Mouse (Mus musculus) T-helper 1 cell (primary cell): ENCODE measurements at regions not wholly inside any gene's neighbourhood (a gene's known extent, or its start where the extent isn't known, plus 50 kb on each side); places are given as distances from the start of the nearest gene placed in this dataset.
"Not testable (repeated sequence)": the region's sequence is repeated elsewhere in the genome, so short reads cannot be mapped to it uniquely, and the experiment has no call there.

Source experiments
- in situ Hi-C: fragments of 300-600 bp; cut with MboI, MseI; formaldehyde crosslinking; loops from one replicate; pipeline ENCODE4 v1.15.1; 2025; ENCODE audit warnings: high pct_unique_total_duplicates

DNA sequence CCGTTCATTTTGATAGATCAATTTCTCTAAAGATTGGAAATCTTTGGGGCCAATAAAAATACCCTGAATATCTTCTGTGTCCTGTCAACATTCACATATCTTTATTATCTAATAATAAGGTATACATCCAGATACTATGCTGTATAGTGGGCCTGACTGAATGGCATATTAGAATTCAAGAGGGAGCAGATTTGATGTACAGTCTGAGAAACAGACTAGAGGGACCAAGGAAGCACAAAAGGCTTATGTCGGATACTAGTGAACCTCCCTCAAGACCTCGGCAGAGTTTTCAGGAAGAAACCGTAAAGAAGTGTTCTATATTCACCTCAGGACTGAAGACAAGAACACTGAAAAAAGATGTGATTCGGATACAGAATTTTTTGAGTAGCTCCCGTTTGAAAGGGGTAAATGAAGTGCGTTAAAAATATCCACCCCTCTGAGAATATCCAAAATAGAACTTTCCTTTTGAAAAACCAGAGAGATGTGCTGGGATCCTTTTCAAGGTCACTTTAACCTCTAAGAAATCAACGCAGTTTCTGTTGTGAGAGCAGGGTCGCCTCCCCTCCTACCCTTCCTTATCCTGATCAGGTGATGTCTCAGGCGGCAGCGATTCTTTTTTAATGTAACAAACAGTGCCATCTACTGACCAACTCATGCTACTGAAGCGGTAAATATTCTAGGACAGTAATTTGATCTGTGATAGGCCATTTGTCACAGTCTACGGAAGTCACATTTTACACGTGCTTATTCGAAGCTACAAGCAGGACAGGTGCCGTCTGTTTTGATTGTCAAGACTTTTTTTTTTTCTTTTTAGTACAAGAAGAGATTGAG, 485.1 kb upstream of the Hsf2 start:
- in situ Hi-C loops, result loop anchor here (5.0 kb wide), 1 partner anchor 634 kb away; no protein-coding TSS in a partner anchor

DNA sequence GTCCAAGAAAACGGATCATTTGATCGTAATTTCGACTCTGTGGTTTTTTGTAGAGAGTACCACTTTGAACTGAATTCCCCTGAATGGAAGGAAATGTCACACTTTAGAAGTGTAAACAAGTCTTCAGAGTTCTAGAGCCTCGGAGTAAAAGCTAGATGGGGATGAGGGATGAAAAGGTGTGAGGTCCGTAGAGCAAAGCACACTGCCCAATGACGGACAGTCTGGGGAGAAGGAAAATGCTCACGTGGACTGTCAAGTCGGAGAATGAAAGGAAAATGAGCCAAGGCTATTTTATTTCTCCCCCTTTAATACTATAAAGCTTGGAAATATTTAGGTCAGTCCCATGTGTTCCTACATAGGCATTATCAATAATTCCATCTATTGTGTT, 484.5 kb upstream of the Hsf2 start:
- in situ Hi-C loops, result loop anchor here (5.0 kb wide), 1 partner anchor 634 kb away; no protein-coding TSS in a partner anchor

DNA sequence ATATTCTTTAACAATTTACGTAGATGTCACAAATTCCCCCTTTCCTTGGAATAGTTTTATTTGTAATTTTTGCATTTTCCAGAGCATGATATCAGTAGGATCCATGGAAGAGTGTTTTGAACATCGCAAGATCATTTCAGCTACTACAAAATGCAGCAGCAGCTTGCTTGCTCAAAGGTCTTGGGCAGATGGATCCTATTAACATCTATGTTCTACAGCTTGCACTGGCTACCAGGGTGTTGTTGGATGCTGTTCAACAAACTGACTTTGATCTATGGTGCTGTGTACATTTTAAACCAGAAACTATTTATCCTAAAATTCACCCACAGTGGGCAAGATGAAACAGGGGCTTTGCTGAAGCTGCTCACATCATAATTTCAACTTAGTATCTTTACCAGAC, 448.5 kb upstream of the Hsf2 start:
- in situ Hi-C loops, result no loop called here

DNA sequence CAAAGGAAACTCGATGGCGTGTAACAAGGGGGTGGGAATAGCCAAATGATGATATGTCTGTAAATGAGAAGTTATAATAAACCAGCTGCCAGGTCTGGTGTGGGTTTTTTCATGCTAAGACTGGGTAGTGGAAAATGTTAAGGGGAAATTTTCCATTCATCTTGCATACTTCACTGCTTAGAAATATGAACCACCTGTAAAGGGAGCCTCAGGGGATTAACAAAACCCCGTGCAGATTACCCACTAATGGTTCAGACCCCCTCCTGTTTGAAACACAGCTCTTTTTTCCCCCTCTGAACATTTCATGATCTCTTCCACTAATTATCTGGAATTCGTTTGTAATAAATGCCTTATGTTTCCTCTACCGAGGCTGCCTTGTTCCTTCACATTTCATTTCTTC, 446.0 kb upstream of the Hsf2 start:
- in situ Hi-C loops, result no loop called here

DNA sequence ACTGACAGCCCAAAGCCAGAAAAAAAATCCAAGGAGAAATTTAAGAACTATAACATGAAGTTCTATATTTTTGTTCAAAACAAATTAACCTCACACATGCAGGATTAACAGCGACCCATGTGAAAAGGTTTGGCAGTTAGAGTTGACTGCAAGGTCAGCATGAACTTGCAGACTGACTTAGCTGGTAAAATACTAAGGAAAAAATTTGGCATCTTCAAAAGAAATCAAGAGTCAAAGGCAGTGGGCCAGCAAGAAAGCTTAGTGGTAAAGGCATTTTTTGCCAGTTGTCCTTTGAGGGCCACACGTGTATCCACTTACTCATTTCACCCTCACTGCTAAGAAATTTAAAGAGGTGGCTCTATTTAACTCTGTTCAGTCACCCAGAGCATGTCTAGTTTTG, 440.2 kb upstream of the Hsf2 start:
- in situ Hi-C loops, result no loop called here

DNA sequence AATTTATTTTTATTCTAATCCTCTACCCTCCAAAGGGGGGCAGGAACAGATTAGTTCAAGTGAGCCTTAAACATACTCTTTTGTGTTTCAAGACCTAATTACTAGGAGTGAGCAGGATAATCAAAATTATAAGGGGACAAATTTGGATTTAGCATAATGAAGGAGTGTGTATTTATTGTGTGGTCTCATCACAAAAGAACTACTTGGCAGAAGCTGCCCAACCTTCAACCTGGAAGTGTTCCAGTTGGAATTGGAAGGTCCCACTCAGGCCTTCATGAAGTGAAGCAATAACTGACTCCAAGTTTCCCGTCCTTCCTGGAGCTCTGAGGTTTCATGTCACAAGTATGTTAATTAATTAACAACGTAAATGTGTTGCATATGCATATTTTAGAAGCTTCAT, 439.3 kb upstream of the Hsf2 start:
- in situ Hi-C loops, result no loop called here

DNA sequence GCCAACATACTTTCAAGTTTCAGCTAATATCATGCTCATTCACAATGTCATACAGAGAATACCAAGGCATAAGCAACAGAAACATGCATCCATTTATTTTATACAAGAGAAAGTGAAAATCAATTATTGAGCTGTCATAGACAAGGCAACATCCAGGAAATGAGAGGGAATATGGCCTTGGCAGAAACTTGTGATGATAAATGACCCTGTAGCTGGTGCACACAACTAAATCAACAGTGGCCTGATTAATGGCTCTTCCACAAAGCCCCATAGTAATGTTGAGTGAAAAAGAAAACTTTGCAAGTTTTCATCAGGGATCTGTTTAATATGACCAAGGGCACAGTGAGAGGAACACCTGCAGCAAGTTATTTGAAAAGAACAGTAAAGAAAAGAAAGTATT, 438.5 kb upstream of the Hsf2 start:
- in situ Hi-C loops, result no loop called here

DNA sequence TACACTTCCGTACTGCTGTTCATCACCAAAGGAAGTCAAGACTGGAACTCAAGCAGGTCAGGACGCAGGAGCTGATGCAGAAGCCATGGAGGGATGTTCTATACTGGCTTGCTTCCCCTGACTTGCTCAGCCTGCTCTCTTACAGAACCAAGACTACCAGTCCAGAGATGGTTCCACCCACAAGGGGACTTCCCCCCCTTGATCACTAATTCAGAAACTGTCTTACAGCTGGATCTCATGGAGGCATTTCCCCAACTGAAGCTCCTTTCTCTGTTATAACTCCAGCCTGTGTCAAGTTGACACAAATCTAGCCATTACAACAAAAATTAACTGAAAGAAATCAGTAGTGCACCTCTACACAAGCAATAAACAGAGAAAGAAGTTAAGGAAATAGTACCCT, 432.8 kb upstream of the Hsf2 start:
- in situ Hi-C loops, result not testable (repeated sequence)

DNA sequence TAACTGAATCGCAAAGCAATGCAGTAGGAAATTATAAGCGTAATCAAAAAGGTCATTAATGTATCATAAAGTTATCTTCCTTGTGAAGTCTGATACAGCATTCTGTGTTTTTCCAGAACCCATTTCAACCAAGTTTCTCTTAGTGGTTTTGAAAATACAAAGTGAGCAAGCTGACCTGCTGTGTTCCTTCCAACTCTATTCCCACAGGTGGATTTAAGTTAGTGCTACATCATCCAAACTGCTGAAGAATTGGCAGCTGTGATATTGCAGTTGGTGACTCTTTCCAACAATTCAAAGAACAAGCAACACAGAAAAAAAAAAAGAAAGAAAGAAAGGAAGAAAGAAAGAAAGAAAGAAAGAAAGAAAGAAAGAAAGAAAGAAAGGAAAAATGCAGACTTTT, 396.1 kb upstream of the Hsf2 start:
- in situ Hi-C loops, result no loop called here

DNA sequence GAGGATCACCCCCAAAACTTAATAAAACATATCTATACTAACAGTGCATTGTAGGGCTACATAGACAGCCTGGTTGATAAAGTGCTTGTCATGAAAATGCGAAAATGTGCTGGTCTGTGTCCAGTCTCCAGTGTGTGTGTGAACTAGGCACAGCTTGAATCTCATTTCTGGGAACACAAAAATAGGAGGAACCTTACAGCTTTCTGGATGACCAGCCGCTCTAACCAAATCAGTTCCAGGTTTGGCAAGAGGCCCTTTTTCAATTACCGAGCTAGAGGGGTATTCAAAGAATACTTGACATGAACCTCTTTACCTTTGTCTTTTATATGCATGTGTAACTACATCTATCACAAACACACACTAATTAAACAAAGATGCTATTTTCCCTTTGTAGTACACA, 390.3 kb upstream of the Hsf2 start:
- in situ Hi-C loops, result no loop called here

DNA sequence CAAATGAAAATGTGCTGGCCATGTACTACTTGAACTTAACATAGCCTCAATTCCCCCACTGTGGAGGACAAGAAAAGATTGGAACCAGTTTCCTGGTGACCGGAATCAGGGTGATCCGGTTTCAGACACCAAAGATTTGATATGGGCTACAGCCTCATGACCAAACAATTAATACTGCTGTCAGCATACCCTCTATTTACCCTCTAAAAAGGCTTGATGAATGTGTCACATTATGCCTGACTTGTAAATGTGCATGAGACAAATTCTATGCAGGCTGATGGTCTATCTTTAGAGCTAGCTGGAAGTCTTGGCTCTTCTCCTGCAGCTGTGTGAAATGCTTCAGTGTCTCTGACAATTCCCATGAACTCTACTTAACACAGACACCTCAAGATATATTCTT, 372.8 kb upstream of the Hsf2 start:
- in situ Hi-C loops, result no loop called here

DNA sequence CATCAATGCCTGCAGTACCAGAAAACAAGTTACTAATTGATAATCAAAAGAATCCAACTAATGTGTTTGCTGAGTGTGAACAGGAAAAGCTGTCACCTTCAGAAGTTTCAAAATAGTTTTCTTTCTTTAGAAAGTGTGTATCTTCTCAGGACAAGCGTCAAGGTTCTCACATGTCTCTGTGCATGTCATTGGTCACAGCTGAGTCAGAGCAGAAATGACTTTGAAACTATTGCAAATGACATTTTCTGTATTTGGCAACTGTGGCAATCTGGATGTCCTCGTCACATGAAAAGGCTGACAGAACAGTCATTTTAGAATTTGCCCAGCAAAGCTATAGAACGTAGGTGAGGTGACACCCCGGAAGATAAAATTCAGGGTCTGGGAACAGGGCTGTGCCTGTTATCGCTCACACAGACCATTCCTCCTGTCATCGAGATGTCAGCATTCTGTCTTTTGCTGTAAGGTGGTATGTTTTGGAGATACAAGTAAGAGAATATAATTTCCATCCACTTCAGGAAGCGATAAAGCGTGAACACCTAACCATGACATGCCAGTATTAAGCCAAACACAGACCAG, 371.4 kb upstream of the Hsf2 start:
- in situ Hi-C loops, result no loop called here

DNA sequence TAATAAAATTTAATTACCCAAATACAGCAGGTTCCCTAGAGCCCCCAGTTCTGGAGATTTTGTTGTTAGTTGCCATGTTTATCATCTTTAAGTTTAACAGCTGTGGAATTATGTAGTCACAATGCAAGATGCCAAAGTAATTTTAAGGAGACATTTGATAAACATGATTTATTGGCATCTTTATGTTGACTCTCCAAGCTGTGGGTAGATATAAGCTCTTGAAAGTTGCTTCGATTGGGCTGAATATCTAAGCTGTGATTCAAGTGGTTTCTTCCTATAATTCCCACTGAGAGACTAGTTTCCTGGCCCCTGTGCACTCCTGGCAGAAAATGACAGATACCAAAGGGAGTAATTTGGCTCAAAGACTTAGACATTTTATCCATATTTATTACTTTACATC, 364.7 kb upstream of the Hsf2 start:
- in situ Hi-C loops, result no loop called here

DNA sequence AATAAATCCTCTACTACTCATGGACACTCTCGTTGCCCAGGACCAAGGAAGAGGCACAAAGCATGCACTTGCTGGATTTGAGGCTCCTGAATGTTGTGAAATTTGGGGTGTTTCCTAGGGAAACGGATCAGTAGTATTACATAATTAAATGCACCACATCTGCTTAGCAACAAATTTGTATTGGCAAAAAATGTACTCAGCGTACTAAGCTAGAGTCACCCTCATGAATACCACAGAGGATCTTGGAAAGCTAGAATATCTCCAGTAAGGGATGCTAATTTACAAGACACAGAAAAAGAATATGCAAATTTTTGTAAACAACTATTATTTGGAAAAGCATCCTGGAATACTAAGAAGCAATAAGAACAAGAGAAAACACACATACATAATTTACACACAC, 359.0 kb upstream of the Hsf2 start:
- in situ Hi-C loops, result no loop called here

DNA sequence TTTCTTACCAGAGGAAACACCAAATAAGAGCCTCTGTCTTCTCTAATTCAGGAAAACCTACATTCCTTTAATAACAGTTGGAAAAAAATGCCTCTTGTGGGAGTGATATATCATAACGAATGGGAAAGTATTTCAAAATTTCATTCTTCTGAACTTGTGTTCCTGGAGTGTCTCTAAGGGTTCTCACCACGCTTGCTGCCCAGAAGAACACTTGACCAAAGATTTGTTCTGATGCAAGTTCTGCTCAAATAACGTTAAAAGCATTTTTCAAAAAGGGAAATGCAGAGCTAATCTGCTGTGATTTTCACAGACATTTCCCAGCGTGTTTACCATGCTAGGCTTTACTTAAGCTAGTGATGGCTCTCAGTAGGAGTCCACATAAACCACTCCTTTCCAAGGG, 329.8 kb upstream of the Hsf2 start:
- in situ Hi-C loops, result no loop called here

DNA sequence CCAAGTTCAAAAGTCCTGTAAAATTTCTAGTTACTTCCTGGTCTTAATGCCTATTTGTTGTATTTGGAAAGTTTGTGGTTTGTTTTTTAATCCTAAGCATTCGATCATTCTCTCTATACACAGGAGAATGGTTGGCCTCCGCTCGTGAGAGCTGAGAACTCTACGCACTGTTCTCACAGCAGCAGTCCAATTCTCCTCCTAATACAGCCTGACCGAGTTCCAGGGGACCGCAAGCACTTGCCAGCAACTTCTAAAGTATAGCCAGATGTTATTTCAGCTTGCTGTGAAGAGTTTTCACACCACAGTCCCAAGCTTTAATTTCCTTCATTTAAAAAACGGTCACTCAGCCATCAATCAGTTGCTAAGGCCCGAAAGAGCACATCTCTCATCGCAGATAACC, 329.3 kb upstream of the Hsf2 start:
- in situ Hi-C loops, result no loop called here

DNA sequence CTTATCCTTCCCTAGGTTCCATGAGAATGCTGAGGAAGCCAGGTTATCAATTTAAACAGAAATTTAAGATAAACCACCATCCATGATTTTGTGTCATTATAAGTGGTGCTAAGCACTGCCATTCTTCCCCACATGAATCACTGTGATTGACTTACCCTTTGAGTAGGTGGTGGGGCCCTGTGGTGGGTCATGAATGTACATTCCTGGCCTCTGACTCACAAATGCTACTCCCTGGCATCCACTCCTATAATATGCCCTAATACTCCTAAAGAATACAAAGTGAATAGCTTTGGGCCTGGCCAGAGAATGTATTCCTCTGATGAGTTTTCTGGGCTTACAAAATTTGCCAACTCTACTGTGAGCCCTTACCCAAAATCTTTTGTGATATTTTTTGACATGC, 325.6 kb upstream of the Hsf2 start:
- in situ Hi-C loops, result no loop called here

DNA sequence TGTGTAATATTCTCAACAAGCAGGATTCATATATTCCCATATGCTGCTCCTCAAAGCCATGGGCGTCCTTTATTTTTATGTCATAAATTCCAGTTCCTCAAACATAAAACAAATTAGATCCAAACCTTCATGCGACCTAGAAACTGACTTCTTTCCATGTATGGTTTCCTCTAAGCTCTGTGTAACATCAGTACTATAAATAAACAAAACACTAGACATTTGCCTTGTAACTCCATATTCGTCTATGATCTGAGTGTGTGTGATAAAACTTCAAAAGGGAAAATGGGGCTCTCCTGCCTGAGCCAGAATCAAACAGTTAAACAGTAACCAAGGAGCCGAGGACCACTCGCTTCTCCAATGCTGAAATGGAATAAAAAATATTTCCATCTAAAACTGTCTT, 322.8 kb upstream of the Hsf2 start:
- in situ Hi-C loops, result no loop called here

DNA sequence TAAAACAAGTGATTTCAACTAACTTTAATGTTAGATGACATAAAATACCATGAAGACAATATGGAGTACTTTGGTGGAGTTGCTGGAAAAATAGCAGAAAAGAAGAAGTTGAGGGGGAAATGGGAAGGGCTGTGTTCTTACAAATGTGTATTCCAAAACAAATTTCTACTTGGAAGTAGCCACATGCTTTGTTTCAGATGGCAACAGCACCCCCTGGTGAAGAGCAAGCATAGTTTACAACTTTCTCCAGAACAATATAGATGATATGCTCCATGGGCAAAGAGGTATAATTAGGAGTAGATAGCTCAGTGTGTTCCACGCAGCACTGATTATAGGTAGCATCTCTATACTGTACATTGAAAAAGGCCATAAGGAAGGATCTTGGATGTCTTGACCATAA, 302.6 kb upstream of the Hsf2 start:
- in situ Hi-C loops, result no loop called here

DNA sequence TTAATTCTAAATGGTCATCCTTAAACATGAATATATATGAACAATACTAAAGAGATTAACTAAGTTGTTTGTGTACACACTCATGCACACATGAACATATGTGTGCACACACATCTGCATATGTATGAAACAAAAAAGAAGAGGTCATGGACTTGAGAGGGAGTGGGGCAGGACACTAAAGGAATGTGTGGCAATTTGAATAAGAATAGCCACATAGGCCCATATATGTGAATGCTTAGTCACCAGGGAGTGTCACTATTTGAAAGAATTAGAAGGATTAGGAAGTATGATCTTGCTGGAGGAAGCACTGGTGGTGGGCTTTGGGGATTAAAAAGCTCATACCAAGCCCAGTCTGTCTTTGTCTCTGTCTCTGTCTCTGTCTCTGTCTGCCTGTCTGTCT, 275.5 kb upstream of the Hsf2 start:
- in situ Hi-C loops, result loop anchor here (25.0 kb wide), 1 partner anchor 1002 kb away; the partner anchor contains the start of gene AW822073

DNA sequence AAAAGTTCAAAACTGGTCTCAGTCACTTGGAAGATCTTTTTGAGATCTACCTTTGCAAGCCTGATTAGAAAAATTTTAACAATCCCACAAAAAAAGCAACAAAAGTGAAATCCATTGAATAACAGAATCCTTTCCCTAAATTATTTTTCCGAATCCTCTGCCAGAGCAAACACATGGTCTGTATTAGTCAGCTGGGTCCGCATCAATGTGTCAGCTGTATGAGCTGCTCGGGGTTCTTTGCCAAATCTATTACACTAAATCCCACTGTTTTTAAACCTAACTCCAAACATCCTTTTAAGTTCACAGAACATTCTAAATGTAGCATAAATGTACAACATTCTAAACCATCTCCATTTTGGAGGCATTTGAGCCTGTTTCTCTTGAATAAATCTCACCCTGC, 255.1 kb upstream of the Hsf2 start:
- in situ Hi-C loops, result no loop called here

DNA sequence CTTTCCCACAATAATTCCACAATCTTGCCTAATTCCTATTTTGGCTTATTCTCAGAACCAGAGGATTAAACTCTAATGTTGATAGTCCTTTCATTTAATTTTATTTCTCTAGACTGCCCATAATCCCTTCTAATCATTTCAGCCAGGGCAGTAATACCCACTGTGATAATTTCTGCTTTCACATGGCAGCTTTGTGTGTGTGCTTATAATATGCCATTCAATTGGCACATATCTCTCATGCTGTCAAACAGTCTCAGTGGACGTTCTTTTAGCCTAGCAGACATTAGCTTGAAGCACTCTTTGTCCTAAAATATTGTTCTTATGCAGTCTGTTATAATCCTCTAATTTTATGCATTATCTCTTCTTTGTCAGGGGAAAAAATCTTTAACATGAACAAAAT, 205.0 kb upstream of the Hsf2 start:
- in situ Hi-C loops, result no loop called here

DNA sequence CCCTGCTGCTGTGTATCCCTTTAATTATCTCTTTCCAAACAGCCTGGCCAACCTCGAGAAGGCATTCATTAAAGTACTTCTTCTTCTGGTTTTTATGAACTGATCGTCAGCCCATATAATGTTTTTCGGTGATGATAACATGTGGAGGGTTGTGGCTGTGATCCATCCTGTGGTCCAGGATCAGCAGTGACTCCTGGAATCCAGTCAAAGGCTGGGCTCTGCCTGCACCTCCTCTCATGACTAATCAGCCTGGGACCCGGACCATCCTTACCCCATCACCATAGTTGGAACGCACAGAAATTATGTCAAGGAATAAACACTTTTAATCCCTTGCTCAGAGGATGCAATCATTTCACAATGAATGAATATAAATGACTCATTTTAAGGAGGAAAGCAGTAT, 203.3 kb upstream of the Hsf2 start:
- in situ Hi-C loops, result no loop called here

DNA sequence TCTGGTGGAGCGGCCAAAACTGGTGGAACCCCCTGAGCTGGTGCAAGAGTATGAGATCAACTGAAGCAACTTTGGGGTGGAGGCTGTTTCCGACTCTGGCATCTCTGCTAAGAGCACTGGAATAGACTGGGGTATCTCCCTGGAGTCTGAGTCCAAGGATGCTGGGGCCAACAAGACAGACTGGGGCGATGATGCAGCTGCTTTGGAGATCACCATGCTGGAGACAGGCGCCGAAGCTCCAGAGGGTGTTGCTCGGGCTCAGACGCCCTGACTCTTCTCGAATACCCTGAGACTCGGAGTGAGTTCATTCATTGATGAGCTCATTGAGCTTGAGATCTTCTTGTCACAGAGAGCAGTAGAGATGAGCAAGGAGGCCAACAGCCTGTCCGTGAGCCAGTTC, 194.6 kb upstream of the Hsf2 start:
- in situ Hi-C loops, result no loop called here
